Mouse (Mus musculus): ENCODE measurements around the gene Gfm2. TPM values are rescaled to one million over a fixed set of nuclear protein-coding genes. Genes with fewer than 3 reads are reported as not detected.

Gfm2 gene
- total RNA-seq, 2 experiments from 2014 or later: 45.8 to 58.9 TPM

DNA sequence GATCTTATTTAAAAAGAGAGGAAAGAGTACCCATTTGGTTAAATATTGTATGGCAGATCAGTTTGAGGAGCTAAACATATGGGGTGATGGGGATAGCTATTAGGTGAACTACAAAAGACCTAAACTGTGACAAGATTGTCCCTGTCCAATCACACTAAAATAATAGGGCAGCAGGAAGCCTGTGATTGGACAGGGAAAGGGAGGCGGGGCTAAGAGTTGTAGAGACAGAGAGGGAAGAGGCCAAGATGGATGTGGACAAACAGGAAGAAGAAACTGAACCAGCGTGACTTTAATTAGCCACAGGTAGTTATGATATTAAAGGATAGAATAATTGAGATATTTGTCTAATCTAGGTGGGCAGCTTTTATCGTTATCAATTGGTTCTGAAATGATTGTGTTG, 82.3 kb downstream of the Gfm2 start:
- no peak for TF ChIP-seq CTCF (IDR thresholded peaks at IDR 0.05)
- Histone ChIP-seq H3K4me3 (no peak overlapping the region), H3K27ac (no peak overlapping the region)
- intact Hi-C loops (cut with DNase I): no loop called here
- DNase-seq: no peak

DNA sequence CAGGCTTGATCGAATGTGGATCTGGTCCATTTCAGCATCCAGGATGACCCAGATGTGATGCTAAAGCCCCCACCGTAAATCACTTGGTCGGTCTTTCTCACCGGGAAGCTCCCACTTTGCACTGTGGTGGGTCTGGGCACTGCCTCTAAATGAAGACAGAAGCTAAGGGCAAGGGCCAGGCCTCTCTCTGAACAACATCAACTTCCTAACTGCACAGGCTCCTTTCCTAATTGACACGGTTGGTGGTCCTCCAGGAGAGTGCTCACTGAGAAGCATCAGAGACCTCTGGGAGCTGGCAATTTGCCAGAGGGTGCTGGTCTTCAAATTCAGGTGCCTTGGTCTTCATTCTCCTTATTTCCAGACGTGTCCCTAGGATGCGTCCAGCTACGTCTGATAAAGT, 86.1 kb downstream of the Gfm2 start:
- Histone ChIP-seq H3K27ac (no peak overlapping the region), H3K4me3 (no peak overlapping the region)
- intact Hi-C loops (cut with DNase I): no loop called here
- TF ChIP-seq CTCF (IDR thresholded peaks at IDR 0.05): no peak
- DNase-seq: no peak

DNA sequence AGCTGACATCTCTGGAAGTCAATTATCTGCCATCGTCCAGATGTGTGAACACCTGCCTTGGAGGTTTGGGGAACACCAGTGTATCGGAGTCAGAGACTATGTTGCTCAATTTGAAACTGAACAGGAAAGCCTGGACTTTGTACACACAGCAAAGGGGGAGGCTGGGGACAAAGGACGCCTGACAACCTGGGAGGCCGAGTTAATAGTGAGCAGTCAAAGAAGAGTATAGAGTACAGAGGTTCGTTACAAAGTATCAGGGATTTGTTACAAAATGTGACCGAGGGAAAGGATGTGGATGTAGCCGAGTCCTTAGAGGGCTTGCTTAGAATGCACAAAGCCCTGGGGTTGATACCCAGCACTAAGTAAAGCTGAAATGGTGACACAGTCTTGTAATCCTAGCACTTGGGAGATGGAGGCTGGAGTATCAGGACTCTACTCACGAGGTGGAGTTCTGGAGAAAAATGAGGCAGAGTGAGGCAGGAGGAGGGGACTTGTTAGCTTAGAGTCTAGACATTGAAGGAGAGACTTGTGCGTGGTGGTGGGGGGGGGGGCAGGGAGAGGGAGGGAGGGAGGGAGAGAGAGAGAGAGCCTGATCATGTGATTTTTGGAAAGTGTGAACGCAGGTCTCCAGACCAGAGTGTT, 86.7 kb downstream of the Gfm2 start:
- no peak overlapping the region for H3K27ac ChIP-seq
- no peak for DNase-seq
- intact Hi-C loops (cut with DNase I): no loop called here
- H3K4me3 ChIP-seq: no peak overlapping the region
- TF ChIP-seq CTCF (IDR thresholded peaks at IDR 0.05): no peak

DNA sequence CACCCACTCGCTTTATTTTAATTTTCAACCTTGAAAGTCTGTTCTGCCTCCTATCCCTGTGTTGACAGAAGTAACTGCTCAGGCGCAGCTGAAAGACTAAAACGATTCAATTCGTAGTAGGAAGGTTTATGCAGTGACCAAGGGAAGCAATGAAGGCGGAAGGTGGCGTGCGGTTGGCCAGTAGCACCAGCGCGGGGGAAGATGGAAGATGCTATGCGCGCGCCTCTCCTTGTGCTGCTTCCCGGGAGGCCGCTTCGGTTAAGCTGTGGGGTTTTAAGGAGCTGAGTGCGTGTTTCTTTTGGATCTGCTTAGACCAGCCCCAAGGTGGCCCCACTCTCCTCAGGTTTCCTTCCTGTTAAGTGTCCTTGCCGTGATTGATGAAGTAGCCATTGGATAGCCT, 87.4 kb downstream of the Gfm2 start:
- H3K4me3 ChIP-seq: no peak overlapping the region
- intact Hi-C loops (cut with DNase I): no loop called here
- no peak overlapping the region for H3K27ac ChIP-seq
- no peak for TF ChIP-seq CTCF (IDR thresholded peaks at IDR 0.05)
- no peak for DNase-seq

DNA sequence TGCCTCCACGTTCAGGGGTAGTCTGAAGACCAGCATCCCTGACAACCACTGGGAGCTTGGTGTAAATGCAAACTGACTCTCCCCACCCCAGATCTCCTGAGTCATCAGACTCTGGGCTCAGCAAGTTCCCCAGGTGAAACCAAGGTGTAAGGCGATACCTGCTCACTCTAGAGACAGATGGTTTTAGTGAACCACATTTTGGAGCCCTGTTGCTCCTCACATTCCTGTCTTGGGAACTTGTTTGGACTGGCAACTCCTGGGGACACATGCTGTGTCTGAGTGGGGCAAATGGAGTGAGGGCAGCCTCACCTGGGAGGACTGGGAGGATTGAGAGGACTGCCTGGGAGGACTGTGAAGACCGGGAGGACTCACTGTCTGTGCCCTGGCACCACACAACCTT, 90.1 kb downstream of the Gfm2 start:
- DNase-seq: no peak
- no peak for TF ChIP-seq CTCF (IDR thresholded peaks at IDR 0.05)
- intact Hi-C loops (cut with DNase I): no loop called here
- Histone ChIP-seq H3K27ac (no peak overlapping the region), H3K4me3 (no peak overlapping the region)

DNA sequence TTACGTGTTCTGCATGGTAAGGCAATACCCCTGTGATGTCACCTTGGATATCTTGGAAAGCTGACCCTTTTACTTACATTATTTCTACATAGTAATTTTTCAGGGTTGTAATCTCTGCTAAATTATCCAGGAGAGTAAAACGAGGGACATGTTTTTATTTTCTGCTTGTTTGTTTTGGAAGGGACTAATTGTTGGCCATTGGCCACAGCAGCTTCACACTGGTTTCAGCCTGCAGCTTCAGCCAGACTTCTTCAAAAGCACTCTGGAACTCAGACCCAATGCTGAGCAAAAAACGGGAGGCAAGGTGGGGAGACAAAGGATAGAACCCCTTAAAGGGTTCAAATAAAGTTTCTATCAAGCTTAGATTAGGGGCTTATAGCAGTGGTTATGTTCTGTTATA, 92.4 kb downstream of the Gfm2 start:
- intact Hi-C loops (cut with DNase I): loop anchor here (5.0 kb wide), 1 partner anchor 812 kb away; no protein-coding TSS in a partner anchor
- Histone ChIP-seq H3K27ac (no peak overlapping the region), H3K4me3 (no peak overlapping the region)
- DNase-seq: no peak
- no peak for TF ChIP-seq CTCF (IDR thresholded peaks at IDR 0.05)

Other genes with a start within 250 kb of the Gfm2 start
- gene Gcnt4, start 213.2 kb upstream of the Gfm2 start, total RNA-seq (2021): under 1 TPM; 0.05 to 0.06 TPM
- gene 1700029F12Rik, start 103.6 kb upstream of the Gfm2 start, total RNA-seq (2021): not detected
- gene Fam169a, start 70.7 kb upstream of the Gfm2 start, total RNA-seq (2021): not detected
- gene Gm6169, start 38.7 kb upstream of the Gfm2 start, total RNA-seq (2021): 1 to 10 TPM in 1 of 2 experiments, not detected in 1; 7.3 TPM
- gene Nsa2, start within 50 bp of the Gfm2 start, total RNA-seq (2021): 10 to 100 TPM; 41.5 to 48.3 TPM
- 10 to 100 TPM in 1 of 2 experiments, 1 to 10 TPM in 1; 7.6 to 10.9 TPM for gene Hexb, start 60.4 kb downstream of the Gfm2 start, total RNA-seq (2021)
- 1 to 10 TPM; 1.1 to 4.8 TPM for gene Enc1, start 103.2 kb downstream of the Gfm2 start, total RNA-seq (2021)